In genomic region chr11:85167503-85167902, GRCm38 (mm10) we compare ENCODE assay signal across 26 mouse cellular contexts. TPM values are rescaled to one million over a fixed set of nuclear protein-coding genes. Genes with fewer than 3 reads are reported as not detected.
A peak's percentile ranks its signal among the peaks of the same experiment; 100 is the strongest.
DNase-seq lines count a peak whose midpoint lies in the region; TF ChIP-seq lines count a peak whose summit lies in the region.
"Had no signal": no experiment of that assay in that cellular context is flagged by ENCODE, and none has a peak within 500 bp of the region (broad histone marks: within the 10 kb centered on the region; RNA-seq: fewer than 3 reads in every experiment).

No protein-coding gene starts in this region.

- H3K36me3 ChIP-seq in testis, adult 2 months (ENCODE audit: control insufficient read depth, insufficient read depth, low read length), result no peaks in the 10 kb centered on the region
- H3K36me3 ChIP-seq: forebrain, embryonic 10.5 days; G1E; hindbrain, embryonic 10.5 days; hindbrain, embryonic 13.5 days; intestine, embryonic 15.5 days had no signal

- no peak for TF ChIP-seq POLR2A in testis, adult 2 months (IDR thresholded peaks at IDR 0.05; ENCODE audit: control insufficient read depth, low read depth, low read length)

- no peak overlapping the region for H3K4me3 ChIP-seq in testis, adult 2 months (ENCODE audit: control insufficient read depth, low read depth, low read length)
- H3K4me3 ChIP-seq: forebrain, embryonic 10.5 days; forebrain, embryonic 13.5 days; hindbrain, embryonic 10.5 days; hindbrain, embryonic 13.5 days; intestine, embryonic 15.5 days had no signal

- intact Hi-C loops in heart, postnatal 14 days (cut with DNase I), result no loop called here

- H3K4me1 ChIP-seq in testis, adult 2 months (ENCODE audit: control insufficient read depth, insufficient read depth, low read length), result peaks cover 15% of the 10 kb centered on the region

- H3K27me3 ChIP-seq in testis, adult 2 months (ENCODE audit: control insufficient read depth, insufficient read depth, low read length), result no peaks in the 10 kb centered on the region
- H3K27me3 ChIP-seq: forebrain, embryonic 13.5 days; hindbrain, embryonic 13.5 days; intestine, embryonic 15.5 days; Patski had no signal

- TF ChIP-seq CTCF in testis, adult 2 months (IDR thresholded peaks at IDR 0.05; ENCODE audit: control insufficient read depth, insufficient read depth, insufficient replicate concordance, low read depth, low read length), result no peak

- DNase-seq in adrenal gland, adult 2 months, result peak; percentile 65
- no peak for DNase-seq in adrenal gland, postnatal 25 days
- peak; percentile 33 for DNase-seq in heart, adult 11 months
- no peak for DNase-seq in heart, postnatal 14 days
- no peak for DNase-seq in testis, postnatal 10 days (ENCODE audit: low spot score)
- no peak for DNase-seq in right cerebral cortex, postnatal 14 days
- DNase-seq: B cell, adult 2 months; cerebellum, adult 18-20 months; cerebellum, adult 9-10 months; cerebellum, postnatal 14 days; gastrocnemius, postnatal 10 days; gastrocnemius, postnatal 36 days; heart, postnatal 36 days had no signal

- H3K27ac ChIP-seq in testis, adult 2 months (ENCODE audit: control insufficient read depth, insufficient read depth, low read depth, low read length), result peak overlapping the region; percentile 75; the same call in 1 of the 2 replicates
- H3K27ac ChIP-seq: forebrain, embryonic 10.5 days; forebrain, embryonic 13.5 days; hindbrain, embryonic 10.5 days; hindbrain, embryonic 13.5 days; intestine, embryonic 15.5 days had no signal

RNA-seq across cellular contexts. Expression of gene 1700125H20Rik, which starts 2.7 kb away (rescaled TPM):
- total RNA-seq in adrenal gland, adult 2 months (2021), result 1 to 10 TPM in 1 of 2 experiments, not detected in 1; 2.4 TPM
- polyA plus RNA-seq in adrenal gland, adult 2 months (2012; rRNA removed), result not detected in 2 replicates
- 3.9 and 5.6 TPM in 2 replicates for total RNA-seq in adrenal gland, postnatal 25 days (2021)
- total RNA-seq in heart, postnatal 14 days (2021), result not detected
- polyA plus RNA-seq in testis, adult 2 months (2012; rRNA removed), result 23.0 and 25.9 TPM in 2 replicates
- total RNA-seq: G1E; gastrocnemius, adult 18-20 months; gastrocnemius, postnatal 10 days; gastrocnemius, postnatal 36 days; heart, adult 8-10 months; heart, postnatal 36 days had no signal
- polyA plus RNA-seq: embryonic facial prominence, embryonic 11.5 days; G1E; heart, embryonic 11.5 days; heart, embryonic 14.5 days; intestine, embryonic 15.5 days had no signal

RNA-seq across cellular contexts. Expression of gene Usp32, which starts 27.5 kb away (rescaled TPM):
- total RNA-seq in adrenal gland, adult 2 months (2021), result 10 to 100 TPM; 39.9 to 51.6 TPM
- 1.3 and 1.7 TPM in 2 replicates for polyA plus RNA-seq in adrenal gland, adult 2 months (2012; rRNA removed)
- total RNA-seq in adrenal gland, postnatal 25 days (2021), result 44.9 and 54.7 TPM in 2 replicates
- total RNA-seq in heart, postnatal 14 days (2021), result 10 to 100 TPM; 21.8 to 22.7 TPM
- polyA plus RNA-seq in testis, adult 2 months (2012; rRNA removed), result 31.5 and 33.8 TPM in 2 replicates

Comparison
In these comparisons a context has a peak if more than half of its experiments do, and no peak if none do; other contexts are left out.
1. DNase-seq: peak in adrenal gland, adult 2 months (single experiment) and heart, adult 11 months (single experiment); none in adrenal gland, postnatal 25 days (single experiment), heart, postnatal 14 days (0 of 2), testis, postnatal 10 days (single experiment) and right cerebral cortex, postnatal 14 days (single experiment).